Mouse (Mus musculus): Measurements from ENCODE around the gene Fbxl8. TPM values are rescaled to one million over a fixed set of nuclear protein-coding genes. Genes with fewer than 3 reads are reported as not detected.

The Fbxl8 gene
- total RNA-seq, 1 experiment from 2014 or later = 5.6 TPM

Other genes starting within 250 kb of the Fbxl8 start
- not detected in 2 replicates for gene Ces3a, start 216.0 kb upstream of the Fbxl8 start, total RNA-seq (2017)
- gene Ces3b, start 180.9 kb upstream of the Fbxl8 start, total RNA-seq (2017) = not detected in 2 replicates
- not detected in 2 replicates for gene Ces4a, start 132.8 kb upstream of the Fbxl8 start, total RNA-seq (2017)
- 163 and 164 TPM in 2 replicates for gene Cbfb, start 94.0 kb upstream of the Fbxl8 start, total RNA-seq (2017)
- gene D230025D16Rik, start 39.5 kb upstream of the Fbxl8 start, total RNA-seq (2017) = 15.8 and 18.0 TPM in 2 replicates
- 0.18 TPM in 1 of 2 replicates, not detected in the other for gene B3gnt9, start 9.5 kb upstream of the Fbxl8 start, total RNA-seq (2017)
- gene Tradd, start within 50 bp of the Fbxl8 start, total RNA-seq (2017) = 14.2 and 19.1 TPM in 2 replicates
- gene Hsf4, start 5.2 kb downstream of the Fbxl8 start, total RNA-seq (2017) = not detected in 2 replicates
- 0.05 TPM in 1 of 2 replicates, not detected in the other for gene Nol3, start 11.5 kb downstream of the Fbxl8 start, total RNA-seq (2017)
- 2.9 and 6.7 TPM in 2 replicates for gene 4931428F04Rik, start 25.2 kb downstream of the Fbxl8 start, total RNA-seq (2017)
- 2.3 and 2.6 TPM in 2 replicates for gene Exoc3l, start 31.5 kb downstream of the Fbxl8 start, total RNA-seq (2017)
- 52.6 and 69.5 TPM in 2 replicates for gene E2f4, start 33.0 kb downstream of the Fbxl8 start, total RNA-seq (2017)
- 2.1 and 5.1 TPM in 2 replicates for gene Elmo3, start 41.0 kb downstream of the Fbxl8 start, total RNA-seq (2017)
- gene Lrrc29, start 61.6 kb downstream of the Fbxl8 start, total RNA-seq (2017) = 1.2 and 4.0 TPM in 2 replicates
- gene Tmem208, start 61.7 kb downstream of the Fbxl8 start, total RNA-seq (2017) = 21.7 and 28.4 TPM in 2 replicates
- gene Fhod1, start 83.3 kb downstream of the Fbxl8 start, total RNA-seq (2017) = 4.2 and 7.3 TPM in 2 replicates
- 0.10 and 0.46 TPM in 2 replicates for gene Slc9a5, start 84.2 kb downstream of the Fbxl8 start, total RNA-seq (2017)
- gene Plekhg4, start 108.6 kb downstream of the Fbxl8 start, total RNA-seq (2017) = not detected in 2 replicates
- not detected in 2 replicates for gene Kctd19, start 148.9 kb downstream of the Fbxl8 start, total RNA-seq (2017)
- 0.69 and 1.5 TPM in 2 replicates for gene Lrrc36, start 148.9 kb downstream of the Fbxl8 start, total RNA-seq (2017)
- not detected in 2 replicates for gene Tppp3, start 206.9 kb downstream of the Fbxl8 start, total RNA-seq (2017)
- gene Zdhhc1, start 232.3 kb downstream of the Fbxl8 start, total RNA-seq (2017) = 2.4 and 3.5 TPM in 2 replicates

Measured in common myeloid progenitor, adult 5-6 weeks (primary cell).